Mouse (Mus musculus) intestine, embryonic 14.5 days (tissue): ENCODE measurements around the gene Nfix. TPM values are rescaled to one million over a fixed set of nuclear protein-coding genes. Genes with fewer than 3 reads are reported as not detected.

Experiments
- ATAC-seq: fragments of 200-750 bp; cut with Nextera tagmentation; replicated peaks from 2 replicates; pipeline ENCODE4 v1.8.0; 2017; ENCODE audit warnings: low read depth, moderate number of reproducible peaks, moderate TSS enrichment, moderate library complexity; ENCODE audit not compliant: low FRiP score, low TSS enrichment
- DNase-seq: peaks from one replicate; pipeline ENCODE4 v3.0.0-alpha.2; 2018; ENCODE audit warnings: low spot score
- H3K27ac ChIP-seq: fragments of 300-500 bp; sonication (generic); 2 replicates; pipeline ENCODE4 v1.5.1; 2014; ENCODE audit warnings: low read depth, mild to moderate bottlenecking, control low read depth
- H3K27me3 ChIP-seq: fragments of 300-500 bp; sonication (generic); replicated peaks from 2 replicates; pipeline ENCODE4 v1.6.1; 2014; ENCODE audit warnings: low read length, control low read depth; ENCODE audit not compliant: control insufficient read depth, insufficient read depth
- H3K36me3 ChIP-seq: fragments of 300-500 bp; sonication (generic); 2 replicates; pipeline ENCODE4 v1.6.1; 2014; ENCODE audit warnings: low read length, control low read depth; ENCODE audit not compliant: control insufficient read depth, insufficient read depth
- H3K4me1 ChIP-seq: fragments of 300-500 bp; sonication (generic); replicated peaks from 2 replicates; pipeline ENCODE4 v1.6.1; 2014; ENCODE audit warnings: low read length, control low read depth, mixed read lengths; ENCODE audit not compliant: control insufficient read depth, insufficient read depth
- H3K4me2 ChIP-seq: fragments of 300-500 bp; sonication (generic); 2 replicates; pipeline ENCODE4 v1.6.1; 2014; ENCODE audit warnings: low read length
- H3K4me3 ChIP-seq: fragments of 300-500 bp; sonication (generic); 2 replicates; pipeline ENCODE4 v1.5.1; 2014; ENCODE audit warnings: low read depth, low read length, control low read depth, mixed read lengths
- H3K9ac ChIP-seq: fragments of 300-500 bp; sonication (generic); 2 replicates; pipeline ENCODE4 v1.6.1; 2014; ENCODE audit warnings: mild to moderate bottlenecking, low read length
- H3K9me3 ChIP-seq: fragments of 300-500 bp; sonication (generic); 2 replicates; pipeline ENCODE4 v1.6.1; 2016; ENCODE audit warnings: low read length, control low read depth; ENCODE audit not compliant: control insufficient read depth
- whole genome bisulfite sequencing: fragments of 180-500 bp; shearing (Covaris S2); extraction: QIAGEN DNeasy Blood & Tissue Kit; methylation state at CpG from one replicate; pipeline ENCODE4 v1.1.7; 2014; 5-methylcytosine and 5-hydroxymethylcytosine counted together
- polyA plus RNA-seq: library from polyadenylated mRNA; unstranded; fragments of >200 nt; fragmentation: Nextera tagmentation; extraction: Ambion mirVana; gene quantifications from 2 replicates; pipeline ENCODE4 v1.2.1, GENCODE M21; 2014

Gene Nfix
- polyA plus RNA-seq, 1 experiment from 2014 or later = 14.4 TPM

DNA sequence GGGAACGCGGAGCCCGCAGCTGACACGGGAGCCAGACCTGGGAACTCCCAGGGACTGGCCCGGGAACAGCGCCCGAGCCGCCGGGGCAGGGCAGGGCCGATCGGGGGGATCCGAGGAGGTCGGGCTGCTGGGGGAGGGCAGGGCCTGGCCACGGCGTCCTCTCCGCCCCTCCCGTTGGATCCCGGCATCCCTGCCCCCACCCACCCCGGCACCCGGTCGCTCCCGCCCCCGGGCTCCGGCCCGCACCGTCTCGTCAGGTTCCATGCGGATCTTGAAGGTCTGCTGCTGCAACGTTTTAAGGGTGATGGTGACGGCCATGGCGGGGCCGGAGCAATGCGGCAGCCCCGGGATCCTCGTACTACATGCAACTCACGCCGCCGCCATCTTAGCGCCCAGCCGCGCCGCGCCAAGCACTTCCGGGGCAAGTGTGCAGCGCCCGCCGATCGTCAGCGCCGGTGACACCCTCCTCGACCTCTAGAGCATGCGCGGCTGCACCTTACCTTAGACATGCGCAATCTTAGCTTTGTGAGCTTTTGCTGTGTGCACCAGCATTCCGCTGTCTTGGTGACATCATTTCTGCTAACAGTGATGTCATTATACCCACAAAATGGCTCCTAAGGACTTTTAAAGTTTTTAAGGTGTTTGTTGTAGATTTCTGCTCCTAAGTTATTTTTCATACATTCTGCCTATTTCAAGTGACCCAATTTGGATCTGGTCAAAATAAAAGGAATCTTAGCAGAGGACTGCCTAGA is 40.3 kb upstream of the Nfix start, which contains the start of gene Rad23a:
TSS of gene Rad23a (minus strand) at position 418 of the 752 bp plus-strand sequence.
- H3K27me3 ChIP-seq = no peaks in the 10 kb centered on the region
- H3K27ac ChIP-seq = peak within 1 kb of the TSS; percentile 84
- peaks cover 33% of the 10 kb centered on the region for H3K4me1 ChIP-seq
- peak within 1 kb of the TSS; percentile 90 for H3K4me3 ChIP-seq
- peak within 1 kb of the TSS; percentile 94 for H3K9ac ChIP-seq
- H3K4me2 ChIP-seq = peak within 1 kb of the TSS; percentile 78
- no peaks in the 10 kb centered on the region for H3K9me3 ChIP-seq
- peak; percentile 94 for ATAC-seq
- 1% methylated on average over 55 of the region's 55 CpGs for WGBS
- peaks cover 78% of the 10 kb centered on the region for H3K36me3 ChIP-seq
- DNase-seq = peak; percentile 92

- ATAC-seq (no peak), DNase-seq (no peak)
- Histone ChIP-seq H3K9ac (peak overlapping the region; percentile 94), H3K4me1 (peaks cover 33% of the 10 kb centered on the region), H3K9me3 (no peaks in the 10 kb centered on the region), H3K36me3 (peaks cover 78% of the 10 kb centered on the region), H3K27me3 (no peaks in the 10 kb centered on the region), H3K4me3 (peak overlapping the region; percentile 90), H3K27ac (peak overlapping the region; percentile 84), H3K4me2 (peak overlapping the region; percentile 78)
- WGBS = 1% methylated on average over 7 of the region's 7 CpGs
Measured at GRCm38 (mm10) chr8:84839875-84840247, 39.7 kb upstream of the Nfix start.

DNA sequence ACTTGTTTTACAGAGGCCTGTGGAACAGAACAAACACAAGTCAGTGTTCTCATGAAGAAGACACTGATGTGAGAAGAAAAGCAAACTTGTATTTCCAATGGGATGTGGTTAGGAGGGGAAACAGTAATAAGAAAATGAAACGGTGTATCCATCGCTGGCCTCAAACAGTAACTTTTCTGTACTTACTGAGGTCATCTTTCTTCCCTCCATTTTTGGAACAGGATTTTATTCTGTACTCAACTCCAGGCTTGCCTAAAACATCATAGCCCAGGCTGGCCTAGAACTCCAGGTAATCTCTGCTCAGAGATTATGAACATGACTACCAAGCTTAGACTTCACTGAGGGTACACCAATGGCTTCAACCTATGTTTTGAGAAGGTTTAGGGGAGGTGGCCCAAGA is 39.3 kb upstream of the Nfix start:
- no peaks in the 10 kb centered on the region for H3K27me3 ChIP-seq
- 94% methylated on average over 2 of the region's 2 CpGs for WGBS
- no peak for ATAC-seq
- H3K36me3 ChIP-seq = peaks cover 78% of the 10 kb centered on the region
- H3K4me2 ChIP-seq = peak overlapping the region; percentile 78
- H3K4me3 ChIP-seq = peak overlapping the region; percentile 90
- H3K9me3 ChIP-seq = no peaks in the 10 kb centered on the region
- H3K9ac ChIP-seq = peak overlapping the region; percentile 94
- peak overlapping the region; percentile 84; the same call in 1 of the 2 replicates for H3K27ac ChIP-seq
- no peak for DNase-seq
- peaks cover 33% of the 10 kb centered on the region for H3K4me1 ChIP-seq

DNA sequence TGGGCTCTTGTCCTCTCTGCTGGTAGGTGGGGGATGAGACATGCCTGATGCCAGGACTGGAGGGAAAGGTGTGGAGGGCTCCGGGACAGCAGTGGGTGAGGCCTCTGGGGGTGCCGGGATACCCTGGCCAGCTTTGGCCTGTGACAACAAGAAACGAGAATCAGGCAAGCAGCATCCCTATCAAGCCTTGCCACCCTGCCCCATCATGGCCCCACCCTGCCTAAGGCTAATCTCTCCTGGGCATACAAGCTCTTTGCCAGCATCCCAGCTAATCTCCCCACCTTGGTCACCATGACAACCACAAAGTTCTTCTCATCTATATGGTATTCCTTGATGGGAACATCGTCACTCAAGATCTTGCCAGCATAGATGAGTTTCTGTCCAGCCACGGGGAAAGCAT is 38.4 kb upstream of the Nfix start:
- Histone ChIP-seq H3K27ac (no peak overlapping the region), H3K9ac (no peak overlapping the region), H3K36me3 (peaks cover 75% of the 10 kb centered on the region), H3K9me3 (no peaks in the 10 kb centered on the region), H3K4me2 (no peak overlapping the region), H3K4me1 (peaks cover 25% of the 10 kb centered on the region), H3K27me3 (no peaks in the 10 kb centered on the region), H3K4me3 (no peak overlapping the region)
- ATAC-seq (no peak), DNase-seq (no peak)
- 92% methylated on average over 5 of the region's 5 CpGs for WGBS

DNA sequence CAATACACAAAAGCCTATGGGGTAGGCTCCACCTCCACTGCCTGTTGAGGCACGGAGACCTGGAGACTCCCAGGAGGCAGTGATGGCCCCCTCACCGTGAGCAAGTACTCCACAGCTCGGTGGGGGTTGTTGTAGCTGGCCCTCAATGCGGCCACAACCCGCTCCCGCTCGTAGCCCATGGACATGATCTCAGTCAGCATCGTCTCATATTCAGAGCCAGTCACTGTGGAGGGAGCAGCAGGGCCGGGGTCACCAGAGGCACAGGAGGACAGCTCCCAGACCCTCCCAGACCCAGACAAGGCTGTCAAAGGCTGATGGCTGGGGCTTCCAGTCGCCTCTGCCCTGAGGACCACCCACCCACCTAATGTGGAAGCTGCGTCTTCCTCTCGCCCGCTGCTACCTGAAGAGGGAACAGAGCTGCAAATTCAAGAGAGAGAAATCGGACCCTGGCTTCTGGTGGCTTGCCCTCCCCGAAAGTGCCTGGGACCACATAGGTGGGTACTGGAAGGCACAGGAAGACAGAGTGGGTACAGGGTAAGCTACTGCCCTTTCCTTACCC is 37.8 kb upstream of the Nfix start:
- H3K9ac ChIP-seq = no peak overlapping the region

GRCm38 (mm10) chr8:84837149-84837911 is 37.2 kb upstream of the Nfix start:
- Histone ChIP-seq H3K36me3 (peaks cover 63% of the 10 kb centered on the region), H3K9ac (no peak overlapping the region), H3K27ac (no peak overlapping the region), H3K4me1 (peaks cover 27% of the 10 kb centered on the region), H3K9me3 (no peaks in the 10 kb centered on the region), H3K4me2 (no peak overlapping the region), H3K4me3 (no peak overlapping the region), H3K27me3 (no peaks in the 10 kb centered on the region)
- 30% methylated on average over 8 of the region's 8 CpGs for WGBS
- no peak for ATAC-seq
- peak; percentile 50 for DNase-seq

More for the DNA sequence above, 37.8 kb upstream of the Nfix start:
- H3K27ac ChIP-seq = no peak overlapping the region
- ATAC-seq (no peak), DNase-seq (no peak)
- H3K4me3 ChIP-seq = no peak overlapping the region
- peaks cover 70% of the 10 kb centered on the region for H3K36me3 ChIP-seq
- H3K4me2 ChIP-seq = no peak overlapping the region
- 80% methylated on average over 15 of the region's 15 CpGs for WGBS
- peaks cover 25% of the 10 kb centered on the region for H3K4me1 ChIP-seq
- no peaks in the 10 kb centered on the region for H3K9me3 ChIP-seq
- no peaks in the 10 kb centered on the region for H3K27me3 ChIP-seq

GRCm38 (mm10) chr8:84834866-84835855 is 35.0 kb upstream of the Nfix start:
- no peak overlapping the region for H3K9ac ChIP-seq
- 51% methylated on average over 10 of the region's 10 CpGs for WGBS
- no peak overlapping the region for H3K4me3 ChIP-seq
- H3K4me2 ChIP-seq = no peak overlapping the region
- DNase-seq = peak; percentile 46
- peaks cover 27% of the 10 kb centered on the region for H3K4me1 ChIP-seq
- H3K9me3 ChIP-seq = no peaks in the 10 kb centered on the region
- ATAC-seq = no peak
- no peak overlapping the region for H3K27ac ChIP-seq
- H3K36me3 ChIP-seq = peaks cover 50% of the 10 kb centered on the region
- no peaks in the 10 kb centered on the region for H3K27me3 ChIP-seq
